24 mouse cellular contexts compared by ENCODE assay signal in the genomic region with DNA sequence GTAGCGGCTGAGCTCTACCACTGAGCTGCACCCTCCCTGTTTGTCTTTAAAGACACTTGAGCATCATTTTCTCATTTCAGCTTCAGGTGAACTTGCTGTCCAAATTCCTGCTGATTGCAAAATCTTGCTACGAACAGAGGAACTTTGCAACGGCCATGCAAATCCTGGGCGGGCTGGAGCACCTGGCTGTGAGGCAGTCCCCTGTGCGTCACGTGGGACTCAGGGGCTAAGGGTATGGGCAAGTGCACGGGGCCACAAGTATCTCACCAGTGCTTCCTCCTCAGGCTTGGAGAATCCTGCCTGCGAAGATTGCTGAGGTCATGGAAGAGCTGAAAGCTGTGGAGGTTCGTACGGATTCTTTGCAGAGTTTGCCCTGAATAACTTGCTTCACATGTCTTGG. TPM values are rescaled to one million over a fixed set of nuclear protein-coding genes. Genes with fewer than 3 reads are reported as not detected.
DNase-seq lines count a peak whose midpoint lies in the region; TF ChIP-seq lines count a peak whose summit lies in the region.
"Had no signal": no experiment of that assay in that cellular context is flagged by ENCODE, and none has a peak within 500 bp of the region (broad histone marks: within the 10 kb centered on the region; RNA-seq: fewer than 3 reads in every experiment).

No protein-coding gene starts in this region.

- peak; percentile 46 for DNase-seq in A20 (ENCODE audit: low read depth, low spot score)
- no peak for DNase-seq in ES-E14 (ENCODE audit: low read depth, low spot score)
- DNase-seq in yolk sac, embryonic 10.5 days (ENCODE audit: low spot score), result peak; percentile 47
- DNase-seq in right cerebral cortex, postnatal 4 days, result no peak
- DNase-seq in frontal cortex, adult 2 months (ENCODE audit: extremely low spot score in 1 of 2, low spot score in 1 of 2), result no peak
- no peak for DNase-seq in left cerebral cortex, adult 18-20 months (ENCODE audit: low spot score in 2 of 2)
- DNase-seq: adrenal gland, adult 8-10 months; adrenal gland, postnatal 14 days; adrenal gland, postnatal 36 days; cerebellum, adult 11-12 months; cerebellum, adult 2 months; cerebellum, adult 9-10 months; cerebellum, postnatal 10 days; cerebellum, postnatal 25 days had no signal

- TF ChIP-seq CTCF in E14TG2a.4 (conservative IDR thresholded peaks at IDR 0.05; ENCODE audit: low read length), result no peak

- H3K27me3 ChIP-seq in E14TG2a.4 (ENCODE audit: insufficient read depth, low read length), result peaks cover 2% of the 10 kb centered on the region; the same call in 1 of the 2 replicates

- no peaks in the 10 kb centered on the region for H3K9me3 ChIP-seq in E14TG2a.4 (ENCODE audit: low read length)
- no peaks in the 10 kb centered on the region for H3K9me3 ChIP-seq in ES-E14 (ENCODE audit: control insufficient read depth, insufficient read depth, low read depth, low read length)
- H3K9me3 ChIP-seq: embryonic facial prominence, embryonic 10.5 days; embryonic facial prominence, embryonic 12.5 days; forebrain, embryonic 13.5 days; forebrain, embryonic 15.5 days had no signal

- H3K4me1 ChIP-seq in E14TG2a.4 (replicated peaks; ENCODE audit: low read depth, low read length) (peaks cover 59% of the 10 kb centered on the region), ES-E14 (ENCODE audit: control insufficient read depth in 2 of 2, insufficient read depth in 2 of 2, low read length in 2 of 2, poor library complexity in 1 of 2) (peaks cover 3 to 25% of the 10 kb centered on the region in 2 experiments; a peak in 3 of 4 replicates)
- H3K4me1 ChIP-seq: embryonic facial prominence, embryonic 10.5 days; embryonic facial prominence, embryonic 12.5 days; forebrain, embryonic 13.5 days; forebrain, embryonic 15.5 days had no signal

- no peak overlapping the region for H3K9ac ChIP-seq in ES-E14 (ENCODE audit: insufficient read depth, low read depth, low read length, poor library complexity, severe bottlenecking)
- H3K9ac ChIP-seq: embryonic facial prominence, embryonic 12.5 days; forebrain, embryonic 13.5 days; forebrain, embryonic 15.5 days had no signal

- in situ Hi-C loops in ES-E14 (cut with MboI; ENCODE audit: low sequenced_read_pairs in 2 of 2, unreplicated experiment in 2 of 2), result no loop called here

- H3K36me3 ChIP-seq in E14TG2a.4 (ENCODE audit: insufficient read depth, low read length), result peaks cover 16% of the 10 kb centered on the region
- H3K36me3 ChIP-seq in ES-E14 (ENCODE audit: control insufficient read depth, insufficient read depth, low read length, poor library complexity, severe bottlenecking), result no peaks in the 10 kb centered on the region
- H3K36me3 ChIP-seq: embryonic facial prominence, embryonic 10.5 days; embryonic facial prominence, embryonic 12.5 days; forebrain, embryonic 15.5 days had no signal

- peak overlapping the region; percentile 49 for H3K4me3 ChIP-seq in E14TG2a.4 (replicated peaks; ENCODE audit: low read length)
- peak overlapping the region in 1 of 2 experiments; percentile 14; a peak in 1 of 4 replicates for H3K4me3 ChIP-seq in ES-E14 (ENCODE audit: insufficient read depth in 1 of 2, low read depth in 1 of 2, low read length in 2 of 2, poor library complexity in 1 of 2, severe bottlenecking in 1 of 2)
- H3K4me3 ChIP-seq: embryonic facial prominence, embryonic 10.5 days; embryonic facial prominence, embryonic 12.5 days; forebrain, embryonic 13.5 days; forebrain, embryonic 15.5 days had no signal

- peak overlapping the region; percentile 63 for H3K27ac ChIP-seq in ES-E14 (ENCODE audit: insufficient read depth, low read depth, low read length, poor library complexity, severe bottlenecking)
- H3K27ac ChIP-seq: embryonic facial prominence, embryonic 10.5 days; embryonic facial prominence, embryonic 12.5 days; forebrain, embryonic 13.5 days; forebrain, embryonic 15.5 days had no signal

TF ChIP-seq in ES-E14, 5 proteins besides CTCF, POLR2A, EP300 and RAD21:
- TF ChIP-seq ZNF384 (IDR thresholded peaks at IDR 0.05; ENCODE audit: low read depth, low read length) (no peak), ZC3H11A (IDR thresholded peaks at IDR 0.05; ENCODE audit: borderline replicate concordance, low read depth, low read length) (no peak), HCFC1 (IDR thresholded peaks at IDR 0.05; ENCODE audit: borderline replicate concordance, insufficient read depth, low read length) (no peak), CHD2 (IDR thresholded peaks at IDR 0.05; ENCODE audit: low read depth, low read length) (no peak), MAFK (IDR thresholded peaks at IDR 0.05; ENCODE audit: insufficient read depth, low read depth, low read length) (no peak)
TF ChIP-seq in ES-E14: peak in this region for 0.

RNA-seq across cellular contexts. Expression of a gene that starts 6.9 kb away (rescaled TPM):
- 147 and 174 TPM in 2 replicates for total RNA-seq in ES-E14 (2012; rRNA removed)
- 0.18 TPM in 1 of 2 replicates, not detected in the other for polyA plus RNA-seq in frontal cortex, adult 2 months (2012; rRNA removed)
- not detected for total RNA-seq in left cerebral cortex, adult 18-20 months (2021)
- total RNA-seq: adrenal gland, adult 18-20 months; adrenal gland, adult 8-10 months; adrenal gland, postnatal 14 days; adrenal gland, postnatal 36 days; MEL had no signal
- polyA plus RNA-seq: C2C12; embryonic facial prominence, embryonic 14.5 days; forebrain, embryonic 11.5 days; forebrain, embryonic 13.5 days; forebrain, embryonic 15.5 days had no signal

RNA-seq across cellular contexts. Expression of a gene that starts 41.9 kb away (rescaled TPM):
- total RNA-seq in ES-E14 (2012; rRNA removed), result 1.8 TPM in 2 replicates
- 1.0 and 1.2 TPM in 2 replicates for polyA plus RNA-seq in frontal cortex, adult 2 months (2012; rRNA removed)
- 1 to 10 TPM in 1 of 2 experiments, under 1 TPM in 1; 0.96 to 1.7 TPM for total RNA-seq in left cerebral cortex, adult 18-20 months (2021)
- total RNA-seq: adrenal gland, adult 18-20 months; adrenal gland, postnatal 14 days; adrenal gland, postnatal 36 days; MEL had no signal

RNA-seq across cellular contexts. Expression of a gene that starts 42.2 kb away (rescaled TPM):
- 2.3 and 5.3 TPM in 2 replicates for total RNA-seq in ES-E14 (2012; rRNA removed)
- 29.7 and 30.9 TPM in 2 replicates for polyA plus RNA-seq in frontal cortex, adult 2 months (2012; rRNA removed)
- total RNA-seq in left cerebral cortex, adult 18-20 months (2021), result 10 to 100 TPM; 67.7 to 74.7 TPM
- total RNA-seq: MEL had no signal
- polyA plus RNA-seq: C2C12 had no signal

RNA-seq across cellular contexts. Expression of a gene that starts 55.7 kb away (rescaled TPM):
- total RNA-seq in ES-E14 (2012; rRNA removed), result 7.6 and 8.3 TPM in 2 replicates
- 6.4 and 7.7 TPM in 2 replicates for polyA plus RNA-seq in frontal cortex, adult 2 months (2012; rRNA removed)
- 1 to 10 TPM; 3.3 TPM for total RNA-seq in left cerebral cortex, adult 18-20 months (2021)

Comparison
In these comparisons a context has a peak if more than half of its experiments do, and no peak if none do; other contexts are left out.
1. DNase-seq: peak in A20 (single experiment) and yolk sac, embryonic 10.5 days (single experiment); none in ES-E14 (single experiment), right cerebral cortex, postnatal 4 days (single experiment), frontal cortex, adult 2 months (0 of 2) and left cerebral cortex, adult 18-20 months (0 of 2).
2. RNA of a gene that starts 6.9 kb away (total RNA-seq): 147 to 174 TPM in ES-E14; not detected in left cerebral cortex, adult 18-20 months; every median in the first group is over 100 times any median in the second.
3. RNA of a gene that starts 42.2 kb away (total RNA-seq): 67.7 to 74.7 TPM in left cerebral cortex, adult 18-20 months; 2.3 to 5.3 TPM in ES-E14; every median in the first group is over 10 times any median in the second.